Mouse (Mus musculus) cerebellum, postnatal 10 days (tissue): ENCODE measurements around the gene Ppp2r3c.
"Not testable (repeated sequence)": the region's sequence is repeated elsewhere in the genome, so short reads cannot be mapped to it uniquely, and the experiment has no call there.

Source experiments
- DNase-seq, 2 experiments: peaks; one replicate each; pipeline ENCODE4 v3.0.0; 2021; ENCODE audit warnings: mixed read lengths in 2 of 2

Ppp2r3c gene

GRCm38 (mm10) chr12:55272243-55272642 lies 30.6 kb downstream of the Ppp2r3c start:
- no peak for DNase-seq

GRCm38 (mm10) chr12:55263385-55263784 lies 39.4 kb downstream of the Ppp2r3c start:
- DNase-seq: not testable (repeated sequence)

GRCm38 (mm10) chr12:55261950-55262349 lies 40.8 kb downstream of the Ppp2r3c start:
- not testable (repeated sequence) for DNase-seq

- not testable (repeated sequence) for DNase-seq
Observed at GRCm38 (mm10) chr12:55242243-55242642, 60.6 kb downstream of the Ppp2r3c start.

DNA sequence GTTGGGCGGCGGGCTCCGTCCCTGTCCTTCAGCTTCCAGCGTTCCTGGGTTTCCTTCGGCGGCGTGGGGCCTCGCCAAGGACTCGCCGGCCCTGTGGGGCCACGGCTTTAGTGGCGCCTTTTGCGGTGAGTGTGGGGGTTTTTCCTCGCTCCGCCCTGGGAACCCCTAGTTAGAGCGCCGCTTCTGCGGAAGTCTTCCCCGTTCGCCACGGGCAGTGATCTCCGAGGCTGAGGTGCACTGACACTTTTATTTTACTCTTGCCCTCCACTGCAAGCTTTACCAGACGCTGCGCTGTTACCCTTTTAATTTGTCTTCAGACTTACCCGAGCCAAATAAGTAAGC lies 72.3 kb downstream of the Ppp2r3c start:
- DNase-seq: peak; percentile 4

DNA sequence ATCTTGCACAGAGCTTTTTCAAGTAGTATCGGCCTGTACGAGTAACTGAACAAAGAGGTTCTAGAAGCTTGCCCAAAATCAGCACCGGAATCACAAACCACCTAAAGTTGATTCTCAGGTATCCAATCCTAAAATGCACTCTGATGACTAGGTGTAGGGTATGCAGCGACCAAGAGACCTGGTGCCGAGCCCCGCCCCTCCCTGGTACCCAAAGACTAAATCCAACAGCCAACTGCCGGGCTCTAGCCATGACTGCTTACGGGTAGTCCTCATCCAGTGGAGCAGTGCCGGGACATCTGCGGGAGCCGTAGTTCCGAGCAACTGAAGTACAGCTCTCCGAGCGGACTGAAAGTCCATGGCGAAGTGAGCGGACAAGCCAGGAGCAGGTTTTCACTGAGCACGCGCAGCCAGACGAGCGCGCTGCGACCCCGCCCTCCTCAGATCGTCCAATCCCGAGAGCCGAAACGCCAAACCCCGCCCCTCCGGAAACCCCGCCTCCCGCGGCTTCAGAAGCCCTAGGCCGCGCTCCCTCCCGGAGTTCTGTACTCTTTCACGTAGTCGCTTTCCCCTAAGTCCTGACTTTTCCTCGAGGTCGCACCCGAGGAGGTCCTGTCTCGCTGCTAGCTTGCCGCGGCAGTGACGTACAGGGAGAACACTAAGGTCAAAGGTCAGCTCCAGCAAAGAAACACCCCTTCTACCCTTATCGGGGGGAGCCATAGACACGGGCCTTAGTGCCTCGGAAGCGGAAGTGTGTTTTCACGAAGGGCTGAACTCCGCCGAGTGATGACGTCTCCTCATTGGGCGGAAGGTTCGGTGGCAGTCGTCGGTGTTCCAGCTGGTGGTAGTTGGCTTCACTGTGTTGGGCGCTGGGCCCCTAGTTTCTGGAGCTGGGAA lies 72.9 kb downstream of the Ppp2r3c start, which contains the start of gene Srp54c:
TSS of gene Srp54c (plus strand) at position 543 of the 894 bp plus-strand sequence.
- not testable (repeated sequence) for DNase-seq
